Mouse (Mus musculus) urinary bladder, postnatal 25 days (tissue): ENCODE measurements around the gene Mtss1l.

Experiments used
- DNase-seq: peaks from one replicate; pipeline ENCODE4 v3.0.0; 2022; ENCODE audit warnings: low spot score

Gene Mtss1l

GRCm38 (mm10) chr8:110706288-110706870 is 14.9 kb upstream of the Mtss1l start:
- DNase-seq, result no peak

GRCm38 (mm10) chr8:110708429-110708828 is 12.8 kb upstream of the Mtss1l start:
- DNase-seq, result no peak

- DNase-seq, result no peak
Observed at GRCm38 (mm10) chr8:110710593-110710992, 10.7 kb upstream of the Mtss1l start.

- DNase-seq, result no peak
Observed at GRCm38 (mm10) chr8:110711271-110711934, 9.9 kb upstream of the Mtss1l start.

GRCm38 (mm10) chr8:110713073-110713472 is 8.2 kb upstream of the Mtss1l start:
- no peak for DNase-seq

- no peak for DNase-seq
Observed at GRCm38 (mm10) chr8:110714827-110715519, 6.3 kb upstream of the Mtss1l start.

GRCm38 (mm10) chr8:110716075-110716474 is 5.2 kb upstream of the Mtss1l start:
- no peak for DNase-seq

GRCm38 (mm10) chr8:110717131-110717530 is 4.1 kb upstream of the Mtss1l start:
- DNase-seq, result no peak

- DNase-seq, result no peak
Observed at GRCm38 (mm10) chr8:110718209-110718968, 2.9 kb upstream of the Mtss1l start.

- DNase-seq, result no peak
Observed at GRCm38 (mm10) chr8:110718969-110719670, 2.2 kb upstream of the Mtss1l start.

- no peak for DNase-seq
Observed at GRCm38 (mm10) chr8:110719898-110720653, 1.2 kb upstream of the Mtss1l start.

GRCm38 (mm10) chr8:110721606-110722413 is 534 bp downstream of the Mtss1l start:
- DNase-seq, result peak; percentile 47

- no peak for DNase-seq
Observed at GRCm38 (mm10) chr8:110722414-110723011, 1.2 kb downstream of the Mtss1l start.

- DNase-seq, result no peak
Observed at GRCm38 (mm10) chr8:110724493-110724892, 3.2 kb downstream of the Mtss1l start.

- no peak for DNase-seq
Observed at GRCm38 (mm10) chr8:110725084-110725838, 4.0 kb downstream of the Mtss1l start.

GRCm38 (mm10) chr8:110726893-110727292 is 5.6 kb downstream of the Mtss1l start:
- peak; percentile 34 for DNase-seq

- no peak for DNase-seq
Observed at GRCm38 (mm10) chr8:110731346-110731859, 10.1 kb downstream of the Mtss1l start.

GRCm38 (mm10) chr8:110733036-110733435 is 11.8 kb downstream of the Mtss1l start:
- DNase-seq, result no peak
